Mouse (Mus musculus) adrenal gland, postnatal 10 days (tissue): ENCODE results near the gene Tgfbi. TPM values are rescaled to one million over a fixed set of nuclear protein-coding genes. Genes with fewer than 3 reads are reported as not detected.

ENCODE experiments used
- total RNA-seq, 2 experiments: library from RNA; stranded (reverse); gene quantifications; 2 replicates each; pipeline ENCODE4 v1.2.3; 2021

Gene Tgfbi
- total RNA-seq, 2 experiments from 2014 or later = 52.0 to 57.7 TPM

Other genes with a start within 250 kb of the Tgfbi start
- not detected for gene Gm3045, start 182.9 kb upstream of the Tgfbi start, total RNA-seq
- gene Slc25a48, start 171.2 kb upstream of the Tgfbi start, total RNA-seq = 1 to 10 TPM; 4.1 to 4.5 TPM
- gene Il9, start 127.3 kb upstream of the Tgfbi start, total RNA-seq = not detected
- 1 to 10 TPM; 2.5 to 4.5 TPM for gene Fbxl21, start 87.1 kb upstream of the Tgfbi start, total RNA-seq
- gene Lect2, start 61.0 kb upstream of the Tgfbi start, total RNA-seq = 10 to 100 TPM; 31.2 to 68.1 TPM
- 10 to 100 TPM; 51.6 to 59.0 TPM for gene Smad5, start 93.5 kb downstream of the Tgfbi start, total RNA-seq
- under 1 TPM in 1 of 2 experiments, not detected in 1; 0.24 TPM for gene Gm45623, start 144.3 kb downstream of the Tgfbi start, total RNA-seq